Mouse (Mus musculus) forebrain, embryonic 11.5 days (tissue): Measurements from ENCODE around the gene Efs. TPM values are rescaled to one million over a fixed set of nuclear protein-coding genes. Genes with fewer than 3 reads are reported as not detected.

ENCODE experiments used
- ATAC-seq: fragments of 200-750 bp; cut with Nextera tagmentation; replicated peaks from 2 replicates; pipeline ENCODE4 v1.8.0; 2017; ENCODE audit warnings: moderate TSS enrichment; ENCODE audit not compliant: low FRiP score
- DNase-seq: peaks from one replicate; pipeline ENCODE4 v3.0.0-alpha.2; 2017; ENCODE audit warnings: low spot score
- H3K27ac ChIP-seq: fragments of 300-500 bp; sonication (generic); 2 replicates; pipeline ENCODE4 v1.5.1; 2014; ENCODE audit warnings: low read depth, low read length
- H3K27me3 ChIP-seq: fragments of 300-500 bp; sonication (generic); 2 replicates; pipeline ENCODE4 v1.6.1; 2014; ENCODE audit warnings: mild to moderate bottlenecking, low read length, mixed read lengths; ENCODE audit not compliant: control insufficient read depth, insufficient read depth
- H3K36me3 ChIP-seq: fragments of 300-500 bp; sonication (generic); 2 replicates; pipeline ENCODE4 v1.6.1; 2014; ENCODE audit warnings: mild to moderate bottlenecking, low read length, moderate library complexity, mixed read lengths; ENCODE audit not compliant: control insufficient read depth, insufficient read depth
- H3K4me1 ChIP-seq: fragments of 300-500 bp; sonication (generic); replicated peaks from 2 replicates; pipeline ENCODE4 v1.6.1; 2014; ENCODE audit warnings: low read length, mixed read lengths; ENCODE audit not compliant: control insufficient read depth, insufficient read depth
- H3K4me2 ChIP-seq: fragments of 300-500 bp; sonication (generic); 2 replicates; pipeline ENCODE4 v1.6.1; 2014; ENCODE audit warnings: low read depth, mild to moderate bottlenecking, low read length, moderate library complexity, mixed read lengths; ENCODE audit not compliant: severe bottlenecking
- H3K4me3 ChIP-seq: fragments of 300-500 bp; sonication (generic); 2 replicates; pipeline ENCODE4 v1.5.1; 2014; ENCODE audit warnings: low read depth, low read length
- H3K9ac ChIP-seq: fragments of 300-500 bp; sonication (generic); 2 replicates; pipeline ENCODE4 v1.6.1; 2014; ENCODE audit warnings: low read length
- H3K9me3 ChIP-seq: fragments of 300-500 bp; sonication (generic); 2 replicates; pipeline ENCODE4 v1.6.1; 2016; ENCODE audit warnings: low read length, mixed read lengths; ENCODE audit not compliant: control insufficient read depth
- WGBS: fragments of 180-500 bp; shearing (Covaris S2); extraction: QIAGEN DNeasy Blood & Tissue Kit; methylation state at CpG from one replicate; pipeline ENCODE4 v1.1.7; 2014; 5-methylcytosine and 5-hydroxymethylcytosine counted together
- polyA plus RNA-seq: library from polyadenylated mRNA; unstranded; fragments of >200 nt; fragmentation: Nextera tagmentation; extraction: Ambion mirVana; gene quantifications from 2 replicates; pipeline ENCODE4 v1.2.1, GENCODE M21; 2014

The Efs gene
- polyA plus RNA-seq, 1 experiment from 2014 or later: 39.4 TPM

DNA sequence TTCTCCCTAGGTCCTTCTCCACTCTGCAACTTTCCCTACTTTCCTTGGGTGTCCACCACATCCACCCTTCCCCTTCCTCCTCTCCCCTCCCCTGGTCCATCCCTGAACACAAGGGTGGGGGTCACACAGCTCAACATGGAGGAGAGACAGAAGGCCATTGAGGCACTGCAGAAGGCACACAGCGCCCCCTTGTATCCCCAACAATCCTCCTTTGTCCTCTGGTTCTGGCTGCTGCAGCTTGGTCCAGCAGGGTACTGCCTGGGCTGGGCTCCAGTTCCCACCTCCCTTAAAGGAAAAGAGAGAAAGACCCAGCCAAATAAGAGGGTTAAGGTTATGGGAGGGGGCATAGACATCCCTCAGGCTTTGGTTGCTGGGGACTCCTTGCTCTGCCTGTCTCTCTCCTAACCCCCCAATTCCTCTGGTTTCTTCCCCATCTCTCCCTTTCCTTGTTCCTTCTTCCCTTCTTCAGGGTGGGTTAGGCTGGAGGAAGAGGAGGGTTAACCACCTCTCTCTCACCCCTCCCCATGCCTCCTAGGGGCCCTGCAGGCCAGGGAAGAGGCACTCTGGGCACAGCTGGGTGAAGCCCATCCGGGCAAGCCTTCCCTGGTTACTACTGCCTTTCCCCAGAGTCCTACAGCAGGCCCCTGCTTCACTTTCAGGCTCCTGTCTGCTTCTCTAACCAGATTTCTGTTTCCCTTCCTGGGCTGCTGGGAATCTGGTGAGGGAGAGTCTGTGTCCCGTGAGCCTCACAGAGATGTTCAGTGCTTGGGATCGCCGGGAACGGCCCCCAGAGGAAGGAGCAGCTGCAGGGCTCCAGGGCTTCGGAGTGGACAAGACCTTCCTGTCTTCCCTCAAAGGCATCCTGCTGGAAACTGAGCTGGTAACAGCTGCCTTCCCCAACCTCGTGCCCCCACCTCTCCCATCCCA lies 10.2 kb upstream of the Efs start, which contains the start of gene Cmtm5:
Gene Cmtm5 (plus strand): TSS at position 358 of the 927 bp plus-strand sequence.
- no peaks in the 10 kb centered on the region for H3K4me1 ChIP-seq
- ATAC-seq (no peak), DNase-seq (no peak)
- H3K9me3 ChIP-seq: no peaks in the 10 kb centered on the region
- H3K9ac ChIP-seq: no peak within 1 kb of the TSS; the same call in 1 of the 2 replicates
- no peaks in the 10 kb centered on the region for H3K36me3 ChIP-seq
- H3K4me3 ChIP-seq: no peak within 1 kb of the TSS
- 49% methylated on average over 8 of the region's 8 CpGs for WGBS
- no peak within 1 kb of the TSS for H3K4me2 ChIP-seq
- H3K27ac ChIP-seq: no peak within 1 kb of the TSS
- no peaks in the 10 kb centered on the region for H3K27me3 ChIP-seq

DNA sequence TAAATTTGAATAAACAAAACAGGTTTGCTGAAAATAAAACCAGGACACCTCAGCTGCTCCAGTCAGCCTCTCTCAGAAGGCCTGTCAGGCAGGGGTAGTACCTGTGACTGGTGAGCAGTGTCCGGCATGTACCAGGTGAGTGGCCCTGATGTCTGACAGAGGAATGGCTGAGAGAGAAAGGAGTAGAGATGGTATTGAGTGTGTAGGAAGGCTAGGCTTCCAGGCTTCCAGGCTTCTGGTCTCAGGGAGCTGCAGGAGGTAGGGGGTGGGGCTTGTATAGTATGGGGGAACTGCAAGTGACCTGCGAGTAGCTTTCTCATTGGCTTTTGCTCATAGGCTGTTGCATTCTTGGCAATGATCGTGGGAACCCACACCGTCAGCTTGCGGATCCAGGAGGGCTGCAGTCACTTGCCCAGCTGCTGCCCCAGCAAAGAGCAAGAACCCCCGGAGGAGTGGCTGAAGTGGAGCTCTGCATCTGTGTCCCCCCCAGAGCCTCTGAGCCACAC lies 6.8 kb upstream of the Efs start, which contains the start of gene Il25:
Gene Il25 (plus strand): TSS at position 51 of the 506 bp plus-strand sequence.
- H3K27ac ChIP-seq: no peak within 1 kb of the TSS
- H3K4me1 ChIP-seq: no peaks in the 10 kb centered on the region
- no peaks in the 10 kb centered on the region for H3K27me3 ChIP-seq
- no peak within 1 kb of the TSS for H3K4me2 ChIP-seq
- 42% methylated on average over 6 of the region's 6 CpGs for WGBS
- H3K9me3 ChIP-seq: no peaks in the 10 kb centered on the region
- H3K36me3 ChIP-seq: no peaks in the 10 kb centered on the region
- H3K4me3 ChIP-seq: no peak within 1 kb of the TSS
- DNase-seq: no peak
- no peak for ATAC-seq
- no peak within 1 kb of the TSS for H3K9ac ChIP-seq

DNA sequence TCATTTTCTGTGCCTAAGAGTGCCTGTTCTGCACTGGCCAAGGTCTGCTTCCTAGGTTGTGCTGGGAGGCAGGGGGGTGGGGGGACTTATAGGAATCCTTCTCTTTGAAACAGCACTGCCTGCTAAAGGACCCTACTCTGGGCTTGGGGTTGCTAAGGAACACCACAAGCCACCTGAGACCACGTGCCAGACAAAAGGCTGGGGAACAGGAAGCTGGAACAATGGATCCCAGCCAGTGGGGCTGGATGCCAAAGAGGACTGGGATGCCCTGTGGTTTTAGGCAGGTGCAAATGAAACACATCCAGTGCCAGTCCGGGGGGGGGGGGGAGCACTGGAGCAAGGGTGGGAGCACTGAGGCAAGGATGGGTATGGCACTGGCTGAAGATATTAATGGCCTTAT lies 4.5 kb upstream of the Efs start:
- no peaks in the 10 kb centered on the region for H3K36me3 ChIP-seq
- ATAC-seq (no peak), DNase-seq (no peak)
- H3K4me3 ChIP-seq: no peak overlapping the region
- no peak overlapping the region for H3K27ac ChIP-seq
- H3K27me3 ChIP-seq: no peaks in the 10 kb centered on the region
- H3K4me2 ChIP-seq: no peak overlapping the region
- 25% methylated on average over 2 of the region's 2 CpGs for WGBS
- peaks cover 10% of the 10 kb centered on the region; the same call in 1 of the 2 replicates for H3K4me1 ChIP-seq
- H3K9ac ChIP-seq: no peak overlapping the region
- H3K9me3 ChIP-seq: no peaks in the 10 kb centered on the region

DNA sequence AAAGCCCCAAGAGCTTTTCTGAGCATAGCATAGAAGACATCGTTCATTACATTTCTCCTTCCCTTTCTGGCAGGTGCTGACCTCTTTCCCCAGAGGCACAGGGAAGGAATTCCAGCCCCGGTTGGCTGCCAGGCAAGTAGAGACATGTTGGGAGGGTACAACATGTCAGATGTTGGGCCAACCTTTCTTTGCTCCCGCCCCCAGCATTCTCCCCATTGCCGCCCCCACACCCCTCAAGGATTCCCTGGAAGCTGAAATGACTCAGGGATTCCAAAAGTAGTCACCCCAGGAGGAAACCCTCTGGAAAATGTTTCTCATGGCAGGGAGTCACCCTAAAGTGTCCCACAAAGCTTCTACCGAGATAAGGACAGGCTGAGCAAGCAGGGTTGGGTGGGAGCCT lies 3.9 kb upstream of the Efs start:
- H3K4me3 ChIP-seq: no peak overlapping the region
- no peak for ATAC-seq

DNA sequence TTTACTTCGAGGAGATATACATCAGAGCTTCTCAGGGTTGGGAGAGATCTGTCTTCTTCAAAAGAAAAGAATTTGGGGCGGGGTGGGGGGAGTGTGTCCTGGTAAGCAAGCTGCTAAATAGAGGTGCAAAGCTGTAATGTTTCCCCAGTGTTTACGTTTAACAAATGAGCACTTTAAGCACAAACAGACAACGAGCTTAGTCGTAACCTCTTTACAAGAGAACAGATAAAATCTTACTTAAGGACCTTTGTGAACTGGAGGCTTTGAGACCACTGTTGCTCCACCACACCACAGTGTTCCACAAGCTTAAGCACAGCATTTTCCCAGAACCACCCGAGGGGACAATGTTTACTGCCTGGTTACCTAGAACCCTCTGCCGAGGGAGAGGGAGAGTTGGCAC lies 1.4 kb upstream of the Efs start:
- Histone ChIP-seq H3K9me3 (no peaks in the 10 kb centered on the region), H3K4me1 (peaks cover 14% of the 10 kb centered on the region; the same call in 1 of the 2 replicates), H3K4me2 (peak overlapping the region; percentile 96), H3K4me3 (peak overlapping the region; percentile 52), H3K36me3 (peaks cover 1% of the 10 kb centered on the region), H3K27me3 (no peaks in the 10 kb centered on the region), H3K9ac (peak overlapping the region; percentile 95), H3K27ac (peak overlapping the region; percentile 98)
- ATAC-seq (no peak), DNase-seq (no peak)
- 14% methylated on average over 7 of the region's 7 CpGs for WGBS

More for the DNA sequence above, 3.9 kb upstream of the Efs start:
- H3K27me3 ChIP-seq: no peaks in the 10 kb centered on the region
- H3K27ac ChIP-seq: no peak overlapping the region
- no peak overlapping the region for H3K4me2 ChIP-seq
- no peak overlapping the region for H3K9ac ChIP-seq
- no peaks in the 10 kb centered on the region for H3K9me3 ChIP-seq
- no peak for DNase-seq
- H3K36me3 ChIP-seq: no peaks in the 10 kb centered on the region
- H3K4me1 ChIP-seq: peaks cover 14% of the 10 kb centered on the region; the same call in 1 of the 2 replicates
- WGBS: 83% methylated on average over 5 of the region's 5 CpGs

DNA sequence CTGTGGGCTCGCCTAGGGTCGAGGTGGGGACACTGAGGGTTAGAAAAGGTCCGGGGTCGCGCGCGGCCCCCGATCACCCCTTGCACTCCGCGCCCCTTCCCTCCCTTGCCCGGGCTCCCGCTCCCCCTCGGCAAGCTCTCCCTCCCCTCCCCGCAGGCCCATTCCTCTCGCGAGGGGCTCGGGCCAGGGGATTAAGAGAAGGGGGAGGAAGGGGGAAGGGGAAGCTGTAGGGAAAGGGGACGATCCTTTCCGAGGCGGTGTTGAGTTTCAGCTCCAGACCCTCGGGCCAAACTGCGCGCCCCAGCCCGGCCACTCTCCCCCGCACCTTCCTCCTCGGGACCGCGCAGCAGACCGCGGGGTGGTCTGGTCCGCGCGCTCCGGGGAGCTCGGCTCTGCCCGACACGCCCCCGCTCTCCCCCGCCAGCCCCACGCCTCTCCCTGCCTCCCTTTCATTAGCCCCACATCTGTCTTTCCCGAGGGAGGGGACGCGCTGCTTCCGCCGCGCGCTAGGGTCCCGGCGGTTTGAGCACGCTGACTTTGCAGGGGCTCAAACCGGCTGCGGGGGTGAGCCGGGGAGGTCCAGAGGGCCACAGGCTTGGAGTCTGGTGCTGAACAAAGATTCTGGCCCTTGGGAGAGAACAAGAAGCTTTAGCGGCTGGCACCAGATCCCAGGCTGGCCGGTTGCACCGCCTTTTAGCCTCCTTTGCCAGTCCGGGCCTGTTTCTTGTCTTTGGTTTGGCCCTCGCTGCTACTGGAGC lies 654 bp upstream of the Efs start:
- ATAC-seq (peak; percentile 82), DNase-seq (peak; percentile 93)
- Histone ChIP-seq H3K4me3 (peak overlapping the region; percentile 52), H3K27ac (peak overlapping the region; percentile 98), H3K27me3 (no peaks in the 10 kb centered on the region), H3K9me3 (peaks cover 6% of the 10 kb centered on the region), H3K9ac (peak overlapping the region; percentile 95), H3K36me3 (peaks cover 8% of the 10 kb centered on the region), H3K4me2 (peak overlapping the region; percentile 96), H3K4me1 (peaks cover 14% of the 10 kb centered on the region; the same call in 1 of the 2 replicates)
- under 1% methylated on average over 45 of the region's 58 CpGs for WGBS

DNA sequence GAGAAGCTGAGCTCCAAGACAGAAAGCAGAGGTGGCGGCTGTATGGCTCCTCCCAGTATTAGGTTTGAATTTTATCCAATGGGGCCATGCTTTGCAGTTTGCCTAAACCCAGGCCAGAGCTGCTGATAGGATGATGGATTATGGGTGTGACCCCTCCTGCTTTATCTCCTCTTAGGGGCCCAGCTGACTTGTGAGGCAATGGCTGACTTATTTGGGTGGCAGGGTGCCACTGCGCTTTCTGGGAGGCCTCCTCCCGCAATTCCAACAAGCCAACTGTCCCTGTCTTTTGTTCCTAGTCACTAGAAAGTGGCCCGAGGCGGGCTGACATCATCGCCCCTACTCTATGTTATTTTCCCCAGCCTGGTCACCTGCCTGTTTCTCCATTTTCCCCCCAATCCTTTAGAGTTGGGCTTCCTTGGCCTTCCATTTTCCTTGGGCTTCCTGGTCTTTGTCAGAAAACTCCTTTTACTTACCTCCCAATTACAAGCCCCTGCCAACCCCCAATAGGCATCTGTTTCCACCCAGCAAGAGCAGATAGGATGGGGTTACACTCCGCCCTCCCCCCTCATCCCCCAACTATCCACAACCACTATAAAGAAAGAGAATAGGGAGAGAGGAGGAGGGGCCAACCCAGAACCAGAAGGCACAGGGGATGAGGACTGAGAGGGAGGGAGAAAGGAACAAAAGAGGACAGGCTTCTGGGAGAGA lies 1.1 kb downstream of the Efs start:
- Histone ChIP-seq H3K4me1 (peaks cover 14% of the 10 kb centered on the region; the same call in 1 of the 2 replicates), H3K27ac (peak overlapping the region; percentile 98), H3K27me3 (no peaks in the 10 kb centered on the region), H3K4me2 (peak overlapping the region; percentile 96), H3K36me3 (peaks cover 25% of the 10 kb centered on the region), H3K9me3 (peaks cover 14% of the 10 kb centered on the region), H3K9ac (peak overlapping the region; percentile 95), H3K4me3 (peak overlapping the region; percentile 52)
- DNase-seq (peak; percentile 77), ATAC-seq (peak; percentile 60)
- WGBS: 6% methylated on average over 7 of the region's 7 CpGs
